13 mouse cellular contexts compared by ENCODE assay signal in genomic region chr1:38666111-38666765, GRCm38 (mm10). TPM values are rescaled to one million over a fixed set of nuclear protein-coding genes. Genes with fewer than 3 reads are reported as not detected.
DNase-seq lines count a peak whose midpoint lies in the region; ATAC-seq and TF ChIP-seq lines count a peak whose summit lies in the region.
"Had no signal": no experiment of that assay in that cellular context is flagged by ENCODE, and none has a peak within 500 bp of the region (broad histone marks: within the 10 kb centered on the region; RNA-seq: fewer than 3 reads in every experiment).

No protein-coding gene starts in this region.

- H3K9ac ChIP-seq in heart, embryonic 15.5 days, result no peak overlapping the region
- no peak overlapping the region for H3K9ac ChIP-seq in intestine, postnatal 0 days (ENCODE audit: low read depth, low read length)
- H3K9ac ChIP-seq in lung, embryonic 16.5 days (ENCODE audit: low read length), result no peak overlapping the region
- no peak overlapping the region for H3K9ac ChIP-seq in midbrain, embryonic 16.5 days (ENCODE audit: low read depth, low read length)
- H3K9ac ChIP-seq in midbrain, embryonic 14.5 days (replicated peaks; ENCODE audit: low read length), result no peak overlapping the region
- H3K9ac ChIP-seq: forebrain, embryonic 12.5 days had no signal

- TF ChIP-seq CTCF in intestine, postnatal 0 days (IDR thresholded peaks at IDR 0.05; ENCODE audit: low read depth), result no peak

- no peak overlapping the region for H3K4me3 ChIP-seq in heart, embryonic 15.5 days
- H3K4me3 ChIP-seq in intestine, postnatal 0 days (ENCODE audit: low read depth, low read length), result no peak overlapping the region
- H3K4me3 ChIP-seq in lung, embryonic 16.5 days (ENCODE audit: low read length), result no peak overlapping the region
- no peak overlapping the region for H3K4me3 ChIP-seq in midbrain, embryonic 16.5 days (ENCODE audit: low read depth, low read length)
- H3K4me3 ChIP-seq in midbrain, embryonic 14.5 days (replicated peaks; ENCODE audit: low read depth, low read length), result no peak overlapping the region
- H3K4me3 ChIP-seq: forebrain, embryonic 12.5 days had no signal

- peak; percentile 51 for ATAC-seq in heart, embryonic 15.5 days (replicated peaks; ENCODE audit: insufficient number of reproducible peaks, insufficient read depth, low FRiP score, low read depth)
- ATAC-seq in intestine, postnatal 0 days, result 0 out of 2 replicates have a peak, but pooled peaks have one; percentile 28
- peak; percentile 93 for ATAC-seq in lung, embryonic 16.5 days (ENCODE audit: low read depth)
- no peak for ATAC-seq in midbrain, embryonic 16.5 days
- no peak for ATAC-seq in midbrain, embryonic 14.5 days (ENCODE audit: low FRiP score, low TSS enrichment)

- DNase-seq in heart, adult 9 months (ENCODE audit: low spot score in 2 of 2), result no peak
- peak; percentile 37 for DNase-seq in 3T3-L1 (ENCODE audit: low read depth, low spot score)
- DNase-seq in gastrocnemius, postnatal 25 days, result no peak
- no peak for DNase-seq in midbrain, embryonic 14.5 days
- DNase-seq: adrenal gland, postnatal 14 days; cerebellum, adult 11 months; gastrocnemius, postnatal 10 days; right cerebral cortex, adult 18-20 months had no signal

- H3K27ac ChIP-seq in heart, embryonic 15.5 days, result no peak overlapping the region
- H3K27ac ChIP-seq in intestine, postnatal 0 days (ENCODE audit: low read depth, low read length), result no peak overlapping the region
- peak overlapping the region; percentile 74 for H3K27ac ChIP-seq in lung, embryonic 16.5 days (ENCODE audit: low read length)
- no peak overlapping the region for H3K27ac ChIP-seq in midbrain, embryonic 16.5 days (ENCODE audit: low read length)
- H3K27ac ChIP-seq in midbrain, embryonic 14.5 days (replicated peaks; ENCODE audit: low read depth, low read length), result no peak overlapping the region
- H3K27ac ChIP-seq: forebrain, embryonic 12.5 days had no signal

- no peaks in the 10 kb centered on the region for H3K36me3 ChIP-seq in heart, embryonic 15.5 days
- H3K36me3 ChIP-seq in intestine, postnatal 0 days (ENCODE audit: control insufficient read depth, insufficient read depth), result no peaks in the 10 kb centered on the region
- no peaks in the 10 kb centered on the region for H3K36me3 ChIP-seq in lung, embryonic 16.5 days (ENCODE audit: control insufficient read depth, insufficient read depth, low read length)
- no peaks in the 10 kb centered on the region for H3K36me3 ChIP-seq in midbrain, embryonic 16.5 days (ENCODE audit: control insufficient read depth, insufficient read depth, low read length)
- H3K36me3 ChIP-seq in midbrain, embryonic 14.5 days (ENCODE audit: control insufficient read depth, insufficient read depth, low read length), result no peaks in the 10 kb centered on the region
- H3K36me3 ChIP-seq: forebrain, embryonic 12.5 days had no signal

- WGBS in heart, embryonic 15.5 days, result 50% methylated on average over 5 of the region's 5 CpGs
- WGBS in intestine, postnatal 0 days, result 60% methylated on average over 5 of the region's 5 CpGs
- WGBS in lung, embryonic 16.5 days, result 40% methylated on average over 5 of the region's 5 CpGs
- 83% methylated on average over 5 of the region's 5 CpGs for WGBS in midbrain, embryonic 16.5 days
- 89% methylated on average over 5 of the region's 5 CpGs for WGBS in midbrain, embryonic 14.5 days

- H3K4me1 ChIP-seq in heart, embryonic 15.5 days (replicated peaks), result no peaks in the 10 kb centered on the region; the same call in 1 of the 2 replicates
- H3K4me1 ChIP-seq in intestine, postnatal 0 days (replicated peaks; ENCODE audit: control insufficient read depth, insufficient read depth, low read length), result no peaks in the 10 kb centered on the region
- H3K4me1 ChIP-seq in lung, embryonic 16.5 days (replicated peaks; ENCODE audit: control insufficient read depth, insufficient read depth, low read length), result peaks cover 4% of the 10 kb centered on the region; the same call in 1 of the 2 replicates
- H3K4me1 ChIP-seq in midbrain, embryonic 16.5 days (ENCODE audit: control insufficient read depth, insufficient read depth, low read length), result 0 out of 2 replicates have a peak, but pooled peaks cover 3% of the 10 kb centered on the region
- no peaks in the 10 kb centered on the region for H3K4me1 ChIP-seq in midbrain, embryonic 14.5 days (ENCODE audit: control insufficient read depth, insufficient read depth, low read length)
- H3K4me1 ChIP-seq: forebrain, embryonic 12.5 days had no signal

- H3K4me2 ChIP-seq in heart, embryonic 15.5 days, result 0 out of 2 replicates have a peak overlapping the region, but pooled peaks have one; percentile 9
- no peak overlapping the region; the same call in 1 of the 2 replicates for H3K4me2 ChIP-seq in intestine, postnatal 0 days (replicated peaks; ENCODE audit: low read depth)
- H3K4me2 ChIP-seq in lung, embryonic 16.5 days (ENCODE audit: low read depth, low read length), result peak overlapping the region; percentile 31; the same call in 1 of the 2 replicates
- H3K4me2 ChIP-seq in midbrain, embryonic 16.5 days (ENCODE audit: low read length), result no peak overlapping the region
- H3K4me2 ChIP-seq in midbrain, embryonic 14.5 days (ENCODE audit: low read length), result no peak overlapping the region
- H3K4me2 ChIP-seq: forebrain, embryonic 12.5 days had no signal

- no peaks in the 10 kb centered on the region for H3K27me3 ChIP-seq in heart, embryonic 15.5 days
- H3K27me3 ChIP-seq in intestine, postnatal 0 days (replicated peaks; ENCODE audit: control insufficient read depth, insufficient read depth, low read length), result no peaks in the 10 kb centered on the region
- H3K27me3 ChIP-seq in lung, embryonic 16.5 days (ENCODE audit: control insufficient read depth, insufficient read depth, low read depth, low read length), result no peaks in the 10 kb centered on the region
- H3K27me3 ChIP-seq in midbrain, embryonic 16.5 days (ENCODE audit: control insufficient read depth, insufficient read depth, low read depth, low read length), result no peaks in the 10 kb centered on the region
- H3K27me3 ChIP-seq in midbrain, embryonic 14.5 days (ENCODE audit: control insufficient read depth, insufficient read depth, low read length), result no peaks in the 10 kb centered on the region
- H3K27me3 ChIP-seq: forebrain, embryonic 12.5 days had no signal

- H3K9me3 ChIP-seq in heart, embryonic 15.5 days (replicated peaks), result no peaks in the 10 kb centered on the region
- no peaks in the 10 kb centered on the region for H3K9me3 ChIP-seq in intestine, postnatal 0 days (ENCODE audit: control insufficient read depth)
- H3K9me3 ChIP-seq in lung, embryonic 16.5 days (ENCODE audit: control insufficient read depth, low read length), result no peaks in the 10 kb centered on the region
- no peaks in the 10 kb centered on the region for H3K9me3 ChIP-seq in midbrain, embryonic 16.5 days (replicated peaks; ENCODE audit: control insufficient read depth, low read length, poor library complexity, severe bottlenecking)
- H3K9me3 ChIP-seq in midbrain, embryonic 14.5 days (ENCODE audit: control insufficient read depth, low read length), result no peaks in the 10 kb centered on the region
- H3K9me3 ChIP-seq: forebrain, embryonic 12.5 days had no signal

RNA-seq across cellular contexts. Expression of gene Aff3, which starts 1.5 kb away (rescaled TPM):
- polyA plus RNA-seq in heart, embryonic 15.5 days (2015; fragmentation: Nextera tagmentation; extraction: Ambion mirVana), result 2.2 and 3.7 TPM in 2 replicates
- polyA plus RNA-seq in intestine, postnatal 0 days (2015; fragmentation: Nextera tagmentation; extraction: Ambion mirVana), result 2.1 TPM in 2 replicates
- polyA plus RNA-seq in lung, embryonic 16.5 days (2015; fragmentation: Nextera tagmentation; extraction: Ambion mirVana), result 2.4 and 2.6 TPM in 2 replicates
- polyA plus RNA-seq in midbrain, embryonic 16.5 days (2015; fragmentation: Nextera tagmentation; extraction: Ambion mirVana), result 9.6 and 13.1 TPM in 2 replicates
- 1 to 10 TPM; 1.4 to 1.8 TPM for total RNA-seq in gastrocnemius, postnatal 25 days (2021)
- polyA plus RNA-seq in midbrain, embryonic 14.5 days (2014; fragmentation: Nextera tagmentation; extraction: Ambion mirVana), result 20.3 and 20.8 TPM in 2 replicates

Comparison
In these comparisons a context has a peak if more than half of its experiments do, and no peak if none do; other contexts are left out.
1. ATAC-seq: peak in heart, embryonic 15.5 days (single experiment), intestine, postnatal 0 days (single experiment) and lung, embryonic 16.5 days (single experiment); none in midbrain, embryonic 16.5 days (single experiment) and midbrain, embryonic 14.5 days (single experiment).
2. H3K4me2 ChIP-seq: peak in heart, embryonic 15.5 days (single experiment) and lung, embryonic 16.5 days (single experiment); none in intestine, postnatal 0 days (single experiment), midbrain, embryonic 16.5 days (single experiment) and midbrain, embryonic 14.5 days (single experiment).